Mouse (Mus musculus) regulatory T cell (primary cell): ENCODE data around the gene Teddm2.

Experiments
- in situ Hi-C: fragments of 300-600 bp; cut with MboI, MseI; formaldehyde crosslinking; loops from one replicate; pipeline ENCODE4 v1.15.1; 2025; ENCODE audit warnings: high pct_unique_total_duplicates

The Teddm2 gene

DNA sequence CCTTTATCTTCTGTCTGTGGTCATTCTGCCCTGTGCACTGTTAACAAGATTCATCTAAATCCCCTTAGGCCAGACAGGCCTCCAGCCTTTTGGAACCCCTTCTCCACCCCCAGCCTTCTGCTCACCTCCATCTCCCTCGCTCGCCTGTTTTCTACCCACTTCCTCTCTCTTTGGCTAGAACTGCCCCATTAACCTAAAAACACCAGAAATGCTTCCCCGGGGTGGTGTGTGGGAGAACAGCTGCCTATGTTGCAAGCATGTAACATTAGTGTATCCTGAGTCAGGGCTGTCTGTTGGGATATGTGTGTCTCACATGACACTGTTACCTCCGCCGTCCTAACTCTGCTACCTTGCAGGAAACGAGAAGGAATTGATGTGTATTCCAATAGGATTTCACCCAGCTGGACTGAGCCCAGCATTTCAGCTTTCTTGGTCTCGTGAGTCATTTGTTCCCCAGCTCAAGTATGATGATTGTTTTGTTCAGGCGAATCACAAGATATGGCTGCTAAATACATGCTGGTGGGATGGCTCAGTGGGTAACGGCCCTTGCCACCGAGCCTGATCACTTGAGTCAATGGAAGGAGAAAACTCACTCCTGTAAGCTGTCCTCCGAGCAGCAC, 57.8 kb downstream of the Teddm2 start:
- in situ Hi-C loops: no loop called here

DNA sequence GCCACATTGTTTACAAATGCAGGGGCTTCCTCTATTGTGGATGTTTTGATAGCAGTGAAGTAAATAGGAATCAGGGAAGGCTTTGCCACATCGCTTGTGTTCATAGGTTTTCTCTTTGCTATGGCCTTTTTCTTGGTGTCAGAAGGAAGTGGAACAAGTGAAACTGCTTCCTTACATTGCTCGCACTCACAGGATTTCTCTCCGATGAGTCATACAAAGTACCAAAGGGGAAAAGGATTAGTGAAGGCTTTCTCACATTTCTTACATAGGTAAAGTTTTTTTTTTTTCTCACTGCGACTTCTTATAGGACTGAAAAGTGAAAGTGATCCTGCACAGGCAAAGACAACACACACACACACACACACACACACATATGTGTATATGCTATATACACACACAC, 64.0 kb downstream of the Teddm2 start:
- in situ Hi-C loops: no loop called here

DNA sequence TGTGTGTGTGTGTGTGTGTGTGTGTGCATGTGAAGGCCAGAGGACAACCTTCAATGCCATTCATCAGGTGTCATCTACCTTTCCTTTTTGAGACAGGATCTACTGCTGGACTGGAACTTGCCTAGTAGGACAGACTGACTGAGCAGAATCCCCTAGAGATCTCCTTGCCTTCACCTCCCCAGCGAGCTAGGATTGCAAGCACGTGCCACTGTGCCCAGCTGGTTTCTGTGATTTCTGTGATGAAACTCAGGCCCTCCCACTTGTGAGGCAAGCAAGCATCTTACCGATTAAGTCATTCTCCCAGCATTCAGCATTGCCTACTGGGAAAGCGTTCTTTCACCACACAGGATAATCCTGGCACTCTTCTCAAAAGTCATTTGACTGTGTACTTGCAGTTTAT, 69.3 kb downstream of the Teddm2 start:
- in situ Hi-C loops: no loop called here

DNA sequence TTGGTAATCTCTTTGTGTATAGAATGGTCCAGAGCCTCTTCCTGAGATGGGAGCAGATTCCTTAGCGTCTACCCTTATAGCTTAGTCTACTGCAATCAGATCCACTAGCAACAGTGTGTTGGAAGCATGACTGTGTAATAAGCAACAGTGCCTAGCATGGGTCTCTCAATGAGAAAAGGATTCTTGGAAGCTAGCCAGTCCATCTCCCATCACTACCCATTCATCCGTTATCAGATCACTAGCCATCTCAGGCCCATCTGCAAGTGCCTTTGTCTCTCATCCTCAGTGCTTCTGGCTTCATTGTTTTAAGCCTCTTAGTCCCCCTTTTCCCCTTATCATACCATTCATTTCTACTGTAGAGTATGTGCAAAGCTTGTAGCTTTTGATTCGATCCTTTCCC, 79.8 kb downstream of the Teddm2 start:
- in situ Hi-C loops: no loop called here

DNA sequence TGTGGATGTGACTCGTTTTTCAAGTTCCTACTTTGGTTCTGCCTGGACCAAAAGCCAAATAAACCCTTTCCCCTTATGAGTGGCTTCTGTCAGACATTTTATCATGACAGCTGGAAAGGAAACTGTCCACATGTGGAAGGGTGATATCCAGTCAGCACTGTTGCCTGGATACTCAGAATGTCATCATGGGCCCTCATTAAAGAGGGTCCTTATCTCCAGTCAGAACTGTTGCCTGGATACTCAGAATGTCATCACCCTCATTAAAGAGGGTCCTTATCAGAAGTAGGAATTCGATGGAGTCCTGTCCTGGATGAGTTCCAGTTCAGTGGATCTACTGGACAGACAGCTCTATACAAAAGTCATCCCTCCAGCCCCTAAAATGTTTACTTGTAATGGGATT, 85.8 kb downstream of the Teddm2 start:
- in situ Hi-C loops: no loop called here

DNA sequence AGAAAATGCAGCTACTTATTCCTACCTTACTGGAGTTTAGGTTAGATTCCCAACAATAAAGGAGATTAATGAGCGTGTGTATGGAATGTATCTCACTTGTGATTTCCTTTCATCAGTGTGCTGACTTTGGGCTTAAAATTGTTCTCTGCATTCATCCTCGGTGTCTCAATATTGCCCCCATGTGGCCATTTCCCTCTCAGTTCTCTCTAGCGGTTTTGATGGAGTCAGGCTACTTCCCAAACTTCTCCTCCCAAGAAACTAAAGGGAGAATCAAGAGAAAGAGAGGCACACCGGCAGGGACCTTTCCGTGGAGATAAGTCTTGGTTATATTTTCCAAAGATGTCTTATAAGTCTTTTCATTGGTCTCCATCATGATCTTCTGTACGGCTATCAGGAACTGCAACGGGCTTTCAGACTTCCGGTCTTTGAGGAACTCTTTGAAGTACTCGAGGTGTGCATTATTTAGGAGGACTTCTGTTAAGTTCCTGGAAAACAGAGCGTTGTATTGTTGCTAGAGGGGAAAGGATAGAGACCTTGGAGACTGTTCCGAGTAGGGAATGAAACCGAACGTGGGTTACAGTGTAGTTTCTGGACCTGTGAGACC, 92.5 kb downstream of the Teddm2 start:
- in situ Hi-C loops: loop anchor here (5.0 kb wide), 1 partner anchor 55 kb away; no protein-coding TSS in a partner anchor

DNA sequence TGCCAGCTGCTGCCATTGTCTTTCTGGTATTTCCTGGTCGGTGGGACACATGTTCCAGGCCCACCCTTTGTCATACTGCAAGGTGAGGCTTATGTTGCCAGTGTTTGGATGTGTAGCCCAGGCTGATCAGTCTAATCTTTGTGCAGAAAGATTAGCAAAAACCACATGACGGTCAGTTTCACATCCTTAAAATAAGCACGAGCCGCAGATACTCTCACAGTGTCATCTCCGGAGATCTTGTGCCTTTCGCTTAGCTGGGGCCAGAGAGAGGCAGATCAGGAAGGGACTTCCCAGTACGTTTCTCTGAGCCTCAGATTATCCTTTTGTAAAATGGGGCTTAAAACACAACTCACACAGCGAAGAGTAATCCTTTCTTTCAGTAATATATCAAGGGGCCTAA, 96.5 kb downstream of the Teddm2 start:
- in situ Hi-C loops: no loop called here

DNA sequence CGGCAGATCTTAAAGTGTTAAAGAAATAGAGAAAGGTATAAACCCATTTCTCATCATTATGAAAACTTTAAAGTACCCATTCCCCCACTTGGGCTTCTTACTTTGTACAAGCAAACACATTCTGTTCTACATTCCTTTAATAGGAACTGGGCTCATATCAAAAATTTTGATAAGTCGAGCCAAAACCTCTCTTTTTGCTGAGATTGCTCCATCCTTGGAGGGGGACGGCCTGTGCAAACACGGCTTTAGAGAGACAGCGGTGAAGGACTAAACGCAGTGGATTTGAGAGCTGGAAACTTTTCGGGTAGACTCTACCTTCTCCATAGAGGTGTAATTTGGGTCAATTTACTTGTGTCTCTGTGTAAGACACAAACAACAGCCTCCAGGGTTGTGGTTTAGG, 97.3 kb downstream of the Teddm2 start:
- in situ Hi-C loops: no loop called here
